Mouse (Mus musculus) cerebellum, adult 11 months (tissue): ENCODE results near the gene Dlx4.

ENCODE experiments used
- DNase-seq: peaks from one replicate; pipeline ENCODE4 v3.0.0; 2022

Gene Dlx4

GRCm38 (mm10) chr11:95142258-95142657, 3.8 kb downstream of the Dlx4 start:
- DNase-seq: no peak

GRCm38 (mm10) chr11:95139871-95140270, 6.2 kb downstream of the Dlx4 start:
- DNase-seq: no peak

- DNase-seq: no peak
Measured at GRCm38 (mm10) chr11:95137281-95137680, 8.8 kb downstream of the Dlx4 start.

GRCm38 (mm10) chr11:95133321-95133720, 12.7 kb downstream of the Dlx4 start:
- no peak for DNase-seq

- DNase-seq: no peak
Measured at GRCm38 (mm10) chr11:95130668-95131252, 15.3 kb downstream of the Dlx4 start.

GRCm38 (mm10) chr11:95128359-95128758, 17.7 kb downstream of the Dlx4 start:
- DNase-seq: no peak

GRCm38 (mm10) chr11:95126272-95127245, 19.5 kb downstream of the Dlx4 start:
- no peak for DNase-seq

- DNase-seq: no peak
Measured at GRCm38 (mm10) chr11:95125366-95125948, 20.6 kb downstream of the Dlx4 start.

GRCm38 (mm10) chr11:95122100-95122489, 24.0 kb downstream of the Dlx4 start:
- no peak for DNase-seq

- DNase-seq: no peak
Measured at GRCm38 (mm10) chr11:95121161-95122099, 24.6 kb downstream of the Dlx4 start.

- no peak for DNase-seq
Measured at GRCm38 (mm10) chr11:95120633-95121020, 25.4 kb downstream of the Dlx4 start.

GRCm38 (mm10) chr11:95119990-95120632, 26.0 kb downstream of the Dlx4 start, which contains the start of gene Dlx3:
Gene Dlx3 (plus strand): TSS chr11:95120119.
- DNase-seq: no peak

- DNase-seq: peak; percentile 38
Measured at GRCm38 (mm10) chr11:95118505-95118904, 27.6 kb downstream of the Dlx4 start.

GRCm38 (mm10) chr11:95117030-95117429, 29.0 kb downstream of the Dlx4 start:
- peak; percentile 55 for DNase-seq

GRCm38 (mm10) chr11:95110081-95110480, 36.0 kb downstream of the Dlx4 start:
- DNase-seq: no peak

GRCm38 (mm10) chr11:95109000-95109399, 37.1 kb downstream of the Dlx4 start:
- DNase-seq: no peak

GRCm38 (mm10) chr11:95106440-95107236, 39.4 kb downstream of the Dlx4 start:
- DNase-seq: peak; percentile 88

- DNase-seq: no peak
Measured at GRCm38 (mm10) chr11:95105274-95105874, 40.7 kb downstream of the Dlx4 start.

GRCm38 (mm10) chr11:95104266-95104665, 41.8 kb downstream of the Dlx4 start:
- no peak for DNase-seq

- no peak for DNase-seq
Measured at GRCm38 (mm10) chr11:95102161-95102904, 43.7 kb downstream of the Dlx4 start.
